Mouse (Mus musculus) gonadal fat pad, adult 2 months (tissue): Measurements from ENCODE around the gene Abca15. TPM values are rescaled to one million over a fixed set of nuclear protein-coding genes. Genes with fewer than 3 reads are reported as not detected.
"Not testable (repeated sequence)": the region's sequence is repeated elsewhere in the genome, so short reads cannot be mapped to it uniquely, and the experiment has no call there.

Experiments
- DNase-seq: peaks from one replicate; pipeline ENCODE4 v3.0.0-alpha.2; 2012; ENCODE audit warnings: low read depth
- polyA plus RNA-seq: library from polyadenylated mRNA; depleted of rRNA; stranded (reverse); fragments of >200 nt; gene quantifications from 2 replicates; pipeline ENCODE4 v1.2.3, GENCODE M21; 2012; rRNA removed

The Abca15 gene
- 0.04 TPM in 1 of 2 replicates, not detected in the other for polyA plus RNA-seq

DNA sequence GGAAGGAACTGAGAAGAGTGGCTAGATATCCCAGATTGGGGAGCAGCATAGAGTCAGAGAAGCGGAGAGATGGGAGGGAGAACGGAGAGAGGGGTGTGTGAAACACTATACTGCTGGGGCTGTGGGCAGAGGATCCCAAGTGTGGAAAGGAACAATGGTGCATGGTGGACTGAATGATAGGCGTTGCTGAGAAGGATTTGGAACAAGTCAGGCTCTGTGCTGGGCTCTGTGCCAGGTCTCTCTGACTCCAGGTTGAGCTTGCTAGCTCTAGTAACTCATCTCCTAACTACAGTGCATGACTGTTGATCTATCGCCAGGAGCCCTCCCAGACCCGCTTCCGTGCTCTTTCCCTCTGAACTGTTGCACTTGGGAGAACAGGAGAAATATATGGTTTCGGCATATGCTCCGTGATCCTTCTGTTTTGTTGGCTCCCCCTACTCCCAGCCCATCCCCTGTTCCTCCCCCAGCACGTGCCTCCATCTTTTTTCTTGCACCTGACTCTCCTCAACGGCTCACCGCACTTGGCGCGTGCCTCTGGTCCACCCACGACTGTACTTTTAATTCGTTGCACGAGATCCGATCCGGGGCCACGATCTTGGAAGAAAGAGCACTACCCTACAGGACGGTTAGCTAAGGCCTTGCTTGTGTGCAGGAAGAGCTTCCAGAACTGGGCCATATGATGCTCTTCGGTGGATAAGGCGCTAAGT lies at the start of gene Abca15:
Abca15 (plus strand) TSS at position 584 of the 707 bp plus-strand sequence.
- DNase-seq = no peak

DNA sequence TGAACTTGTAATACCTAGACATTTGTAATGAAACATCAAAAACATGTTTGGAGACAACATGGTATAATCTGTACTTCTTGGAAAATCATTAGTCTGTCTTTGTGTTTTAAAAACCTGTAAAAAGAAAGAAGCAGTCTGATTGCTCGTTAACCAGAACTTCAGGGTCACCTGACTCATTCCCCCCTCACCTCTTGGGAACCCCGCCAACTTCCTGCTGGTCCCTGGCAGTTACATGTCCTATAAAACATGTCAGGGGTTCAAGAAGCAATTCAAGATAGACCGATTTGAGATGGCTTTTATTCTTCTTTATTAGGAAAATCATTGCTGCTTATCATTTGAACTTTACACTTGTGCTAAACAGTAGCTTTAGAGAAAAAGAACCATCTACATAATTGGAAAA lies 43.2 kb upstream of the Abca15 start:
- DNase-seq = no peak

DNA sequence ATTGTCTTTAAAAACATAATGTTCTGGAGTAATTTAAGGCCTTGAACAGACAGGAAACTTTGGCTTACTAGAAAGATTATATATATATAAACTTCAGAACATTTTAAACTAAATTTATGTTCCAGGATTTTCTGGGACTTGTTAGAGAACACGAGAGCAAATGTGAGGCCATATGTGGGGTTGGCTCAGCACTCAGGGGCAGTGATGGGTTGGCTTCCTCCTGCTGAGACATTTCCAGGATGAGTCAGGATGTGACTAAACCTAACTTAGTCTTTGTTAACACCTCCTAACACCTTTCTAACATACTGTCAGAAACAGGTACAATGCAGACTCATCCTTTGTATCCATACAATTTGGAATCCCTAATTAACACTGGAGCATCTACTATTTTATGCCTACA lies 12.4 kb upstream of the Abca15 start:
- no peak for DNase-seq

DNA sequence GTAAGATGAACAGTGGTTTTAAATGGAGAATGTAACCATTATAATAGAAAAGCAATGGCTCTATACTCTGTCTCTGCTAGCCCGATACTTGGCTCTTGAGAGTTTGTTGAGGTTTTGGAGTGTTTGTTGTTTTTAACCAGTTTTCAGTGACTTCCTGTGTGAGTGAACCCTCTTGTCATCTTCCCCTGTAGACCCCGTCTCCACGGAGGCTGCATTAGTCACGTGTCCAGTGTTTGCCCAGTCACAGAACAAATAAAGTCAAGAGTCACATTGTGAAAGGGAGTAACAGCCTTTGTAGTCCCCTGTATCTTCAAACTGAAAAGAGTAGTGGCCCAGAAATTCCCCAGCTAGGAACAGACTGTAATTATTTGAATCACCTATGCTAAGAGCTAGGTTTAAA lies 5.5 kb upstream of the Abca15 start:
- DNase-seq = no peak

- DNase-seq = not testable (repeated sequence)
Measured at GRCm38 (mm10) chr7:120325911-120326310, 2.6 kb upstream of the Abca15 start.

DNA sequence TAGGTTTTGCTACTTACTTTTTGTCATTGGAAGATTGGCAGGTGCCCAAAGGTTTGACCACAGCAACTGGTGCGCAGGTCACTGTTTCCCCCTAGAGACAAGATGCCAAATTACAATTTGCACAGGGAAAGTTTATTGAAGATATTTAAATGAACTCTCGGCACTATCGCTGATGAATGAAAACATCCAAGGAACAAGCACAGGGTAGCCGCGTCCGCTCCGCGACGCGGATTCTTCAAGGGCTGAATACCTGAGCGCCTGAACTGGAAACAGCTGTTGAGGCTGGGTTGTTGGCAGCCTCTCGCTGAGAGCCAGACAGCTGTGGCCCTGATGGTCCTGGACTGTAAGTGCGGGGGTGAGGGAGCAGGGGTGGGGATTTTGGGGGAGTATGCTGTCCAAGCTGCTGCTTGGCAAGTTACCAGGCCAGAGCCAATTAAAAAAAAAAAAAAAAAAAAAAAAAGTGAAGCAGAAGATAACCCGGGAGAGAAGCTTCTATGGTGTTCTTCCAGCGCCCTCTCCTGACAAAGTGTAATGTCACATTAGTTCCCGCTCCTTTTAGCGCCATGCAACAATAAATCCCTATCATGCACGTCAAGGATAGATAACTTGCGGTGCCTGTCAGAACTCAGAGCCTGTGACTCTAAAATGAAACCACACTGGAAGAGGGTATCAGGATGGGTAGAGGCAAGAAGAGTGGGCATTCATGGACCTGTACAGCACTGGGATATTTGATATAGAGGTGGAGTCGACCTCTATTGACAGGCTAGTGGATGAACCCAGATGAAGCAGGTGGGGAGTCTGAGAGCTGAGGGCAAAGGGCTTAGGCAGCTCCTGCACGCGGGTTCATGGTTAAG lies 1.0 kb upstream of the Abca15 start:
- no peak for DNase-seq

- no peak for DNase-seq
Measured at GRCm38 (mm10) chr7:120361159-120361558, 32.7 kb downstream of the Abca15 start.

DNA sequence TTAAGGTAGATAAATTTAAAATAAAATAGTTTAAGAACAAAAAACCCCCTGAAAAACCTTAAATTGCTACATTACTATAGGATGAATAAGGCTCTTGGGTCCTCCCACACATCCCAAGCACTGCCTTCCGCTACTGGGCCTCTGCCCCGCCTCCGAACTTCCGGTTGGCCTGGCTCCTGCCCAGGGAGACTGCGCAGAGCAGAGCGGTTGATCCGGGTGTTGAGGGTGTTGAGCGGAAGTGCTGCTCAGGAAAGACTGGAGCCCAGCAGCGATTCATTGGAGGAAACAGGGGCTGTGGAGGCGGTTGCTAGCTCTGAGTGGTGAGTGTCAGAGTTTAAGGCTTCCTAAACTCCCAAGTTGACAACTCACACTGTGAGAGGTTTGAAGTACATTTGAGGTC lies 81.0 kb downstream of the Abca15 start, which contains the start of gene Abca16:
Abca16 (plus strand) TSS at position 201 of the 400 bp plus-strand sequence.
- DNase-seq = no peak

DNA sequence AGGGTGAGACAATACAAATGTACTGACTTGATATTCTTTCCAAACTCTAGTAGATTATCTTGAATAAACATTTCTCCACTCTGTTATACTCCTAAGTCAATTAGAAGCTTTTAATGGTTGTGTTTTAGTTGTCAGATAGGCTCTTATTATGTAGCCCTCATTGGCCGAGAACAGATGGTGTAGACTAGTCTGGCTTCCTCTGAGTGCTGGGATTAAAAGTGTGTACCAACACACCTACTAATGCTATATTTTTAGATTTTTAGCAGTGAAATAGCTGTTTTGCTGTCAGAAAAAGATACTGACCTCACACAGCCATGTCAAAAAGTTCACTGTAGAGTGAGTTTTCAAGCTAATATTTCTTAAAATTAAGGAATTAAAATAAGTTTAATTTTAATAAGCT lies 83.9 kb downstream of the Abca15 start:
- no peak for DNase-seq

- no peak for DNase-seq
Measured at GRCm38 (mm10) chr7:120426625-120427024, 98.2 kb downstream of the Abca15 start.

- no peak for DNase-seq
Measured at GRCm38 (mm10) chr7:120431464-120431863, 103.0 kb downstream of the Abca15 start.

Other genes with a start within 250 kb of the Abca15 start
- 0.85 and 1.0 TPM in 2 replicates for gene Dnah3, start 233.4 kb upstream of the Abca15 start, polyA plus RNA-seq
- 62.7 and 64.9 TPM in 2 replicates for gene Tmem159, start 226.3 kb upstream of the Abca15 start, polyA plus RNA-seq
- gene Zp2, start 183.4 kb upstream of the Abca15 start, polyA plus RNA-seq = not detected in 2 replicates
- 0.50 and 0.89 TPM in 2 replicates for gene Anks4b, start 154.8 kb upstream of the Abca15 start, polyA plus RNA-seq
- 1.4 and 1.6 TPM in 2 replicates for gene Crym, start 126.6 kb upstream of the Abca15 start, polyA plus RNA-seq
- 0.14 TPM in 1 of 2 replicates, not detected in the other for gene Abca14, start 124.7 kb upstream of the Abca15 start, polyA plus RNA-seq
- 0.06 and 0.07 TPM in 2 replicates for gene Abca16, start 81.0 kb downstream of the Abca15 start, polyA plus RNA-seq